Mouse (Mus musculus): ENCODE data around the gene Xirp2.
"Not testable (repeated sequence)": the region's sequence is repeated elsewhere in the genome, so short reads cannot be mapped to it uniquely, and the experiment has no call there.

The Xirp2 gene

DNA sequence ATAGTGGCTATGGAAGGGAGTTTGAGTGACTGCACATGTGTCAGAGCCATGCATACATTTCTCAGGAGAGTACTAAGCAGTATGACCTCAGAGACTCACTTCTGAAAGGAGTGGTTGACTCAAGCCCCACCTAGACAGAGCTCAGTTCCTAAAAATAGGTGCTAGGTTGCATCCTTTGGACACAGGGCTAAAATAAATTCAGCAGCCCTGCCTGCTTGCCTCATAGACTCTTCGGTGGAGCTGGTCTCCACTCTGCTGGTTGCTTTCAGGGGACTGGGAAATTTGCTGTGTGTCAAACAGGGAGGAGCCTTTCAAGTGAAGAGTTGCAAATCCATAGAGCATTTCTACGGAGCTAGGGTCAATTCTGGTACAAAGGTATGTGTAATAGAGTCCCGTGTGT is at the start of gene Xirp2:
Gene Xirp2 (plus strand): TSS at position 223 of the 400 bp plus-strand sequence.
- no peak for DNase-seq

DNA sequence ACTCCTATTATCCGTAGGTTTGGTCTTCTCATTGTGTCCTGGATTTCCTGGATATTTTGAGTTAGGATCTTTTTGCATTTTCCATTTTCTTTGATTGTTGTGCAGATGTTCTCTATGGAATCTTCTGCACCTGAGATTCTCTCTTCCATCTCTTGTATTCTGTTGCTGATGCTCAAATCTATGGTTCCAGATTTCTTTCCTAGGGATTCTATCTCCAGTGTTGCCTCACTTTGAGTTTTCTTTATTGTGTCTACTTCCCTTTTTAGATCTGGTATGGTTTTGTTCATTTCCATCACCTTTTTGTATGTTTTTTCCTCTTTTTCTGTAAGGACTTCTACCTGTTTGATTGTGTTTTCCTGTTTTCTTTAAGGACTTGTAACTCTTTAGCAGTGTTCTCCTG is 32.4 kb upstream of the Xirp2 start, which contains the start of gene Gm21830:
Gene Gm21830 (plus strand): TSS at position 301 of the 400 bp plus-strand sequence.
- not testable (repeated sequence) for DNase-seq

DNA sequence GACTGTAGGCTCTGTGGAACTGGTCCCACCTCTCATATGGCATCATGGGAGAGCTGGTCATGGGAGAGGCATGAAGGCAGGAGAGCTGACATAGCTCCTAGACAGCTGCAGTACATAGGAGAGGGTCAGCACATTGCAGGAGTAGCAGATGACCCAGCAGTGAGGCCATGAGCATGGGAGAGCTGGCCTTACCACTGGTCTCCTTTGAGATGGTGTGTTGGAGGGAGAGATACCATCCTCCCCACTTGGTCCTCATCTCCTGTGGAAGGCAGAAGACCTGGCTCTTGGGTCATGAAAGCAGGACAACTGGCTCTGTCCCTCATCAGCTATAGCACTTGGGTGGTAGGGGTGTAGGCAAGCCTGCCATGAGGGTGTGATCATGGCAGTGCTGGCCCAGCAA is 24.9 kb upstream of the Xirp2 start:
- no peak for DNase-seq

GRCm38 (mm10) chr2:67422799-67423198 is 23.0 kb upstream of the Xirp2 start:
- no peak for DNase-seq

- DNase-seq, result no peak
Observed at GRCm38 (mm10) chr2:67433081-67433480, 12.7 kb upstream of the Xirp2 start, which contains the start of gene Gm26727. TSS of gene Gm26727 (minus strand) at chr2:67433181.

GRCm38 (mm10) chr2:67438309-67438708 is 7.5 kb upstream of the Xirp2 start:
- DNase-seq, result no peak

- DNase-seq, result no peak
Observed at GRCm38 (mm10) chr2:67446772-67447171, 970 bp downstream of the Xirp2 start.

DNA sequence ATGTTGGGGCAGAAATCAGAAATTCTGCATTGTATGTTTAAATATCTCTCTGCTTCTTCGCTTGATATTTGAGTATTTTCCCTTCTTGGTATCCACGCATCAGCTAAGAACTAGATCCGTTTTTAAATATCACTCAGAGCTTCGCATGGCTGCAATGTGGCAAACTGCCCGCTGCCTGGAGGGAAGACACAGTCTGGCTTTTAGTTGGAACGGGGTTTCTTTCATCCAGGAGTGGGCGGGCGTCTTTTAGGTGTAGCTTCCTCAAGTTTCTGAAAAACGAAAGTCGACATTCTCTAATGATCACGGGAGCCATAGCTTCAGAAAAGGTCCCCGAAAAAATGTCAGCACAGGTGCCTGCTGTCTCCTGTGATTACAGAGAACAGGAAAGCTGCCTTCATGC is 1.4 kb downstream of the Xirp2 start:
- DNase-seq, result peak in 1 of 2 experiments; percentile 7

GRCm38 (mm10) chr2:67460857-67461256 is 15.1 kb downstream of the Xirp2 start:
- DNase-seq, result no peak

- no peak for DNase-seq
Observed at GRCm38 (mm10) chr2:67467036-67467435, 21.2 kb downstream of the Xirp2 start.

- DNase-seq, result peak; percentile 19 to 54
Observed at GRCm38 (mm10) chr2:67470030-67470429, 24.2 kb downstream of the Xirp2 start.

- DNase-seq, result peak; percentile 70 to 72
Observed at GRCm38 (mm10) chr2:67477753-67478152, 32.0 kb downstream of the Xirp2 start.

DNA sequence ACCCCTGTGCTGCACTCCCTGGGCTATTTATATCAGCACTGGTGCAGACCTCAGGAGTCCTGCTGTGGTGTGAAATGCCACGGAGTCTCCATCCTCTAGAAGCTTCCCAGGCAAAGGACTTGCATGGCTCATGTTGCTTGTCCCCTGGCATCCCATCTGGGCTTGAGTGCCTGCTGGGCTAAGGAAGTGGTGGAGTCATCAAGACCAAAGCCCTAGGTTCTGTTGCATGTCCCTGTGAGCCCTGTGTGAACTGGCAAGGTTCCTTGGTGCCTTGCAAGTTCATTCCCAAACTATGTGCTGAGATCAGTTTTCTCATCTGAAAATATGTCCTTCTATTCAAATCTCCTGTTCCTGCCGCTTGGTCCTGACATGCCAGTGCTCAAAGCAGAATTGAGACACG is 35.2 kb downstream of the Xirp2 start:
- no peak for DNase-seq

DNA sequence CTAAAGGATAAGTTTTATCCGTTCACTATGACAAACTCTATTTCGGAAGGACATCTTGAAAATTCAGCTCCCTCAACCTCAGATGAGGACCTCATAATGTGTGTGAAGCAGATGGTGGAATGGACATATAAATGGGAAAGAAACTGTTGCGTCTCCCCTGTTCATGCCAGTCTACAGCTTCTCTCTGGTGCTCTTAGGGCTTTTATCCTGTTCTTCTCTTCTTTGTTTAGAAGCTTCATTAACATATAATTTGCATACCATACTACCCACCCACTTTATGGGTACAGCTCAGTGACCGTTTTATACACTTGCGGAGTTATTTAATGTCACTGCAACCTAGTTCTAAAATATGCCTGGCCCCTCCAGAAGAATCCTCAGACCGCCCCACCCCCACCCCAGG is 40.9 kb downstream of the Xirp2 start:
- DNase-seq, result no peak

DNA sequence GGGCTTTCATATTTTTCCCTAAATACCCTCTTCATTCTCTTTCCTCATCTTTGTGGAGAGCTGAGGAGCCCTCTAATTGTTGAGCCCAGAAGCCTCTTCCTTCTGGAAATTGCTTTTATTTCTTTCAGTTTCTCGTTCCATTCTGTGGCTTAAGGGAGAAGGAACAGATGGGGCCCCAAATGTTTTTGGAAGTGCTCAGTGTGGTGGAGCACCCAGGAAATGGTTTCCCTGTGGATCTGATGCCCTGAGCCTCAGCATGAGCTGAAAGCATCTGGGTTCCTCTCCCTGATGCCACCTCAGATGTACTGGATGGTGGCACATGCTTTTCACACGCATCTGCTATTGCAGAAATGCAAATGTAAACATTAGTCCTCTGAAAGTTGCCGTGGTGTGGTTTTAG is 41.4 kb downstream of the Xirp2 start:
- DNase-seq, result no peak

GRCm38 (mm10) chr2:67488465-67489127 is 42.8 kb downstream of the Xirp2 start:
- no peak for DNase-seq

GRCm38 (mm10) chr2:67489128-67489492 is 43.3 kb downstream of the Xirp2 start:
- no peak for DNase-seq

GRCm38 (mm10) chr2:67505457-67505856 is 59.7 kb downstream of the Xirp2 start:
- no peak for DNase-seq

GRCm38 (mm10) chr2:67516405-67516804 is 70.6 kb downstream of the Xirp2 start:
- DNase-seq, result no peak

DNA sequence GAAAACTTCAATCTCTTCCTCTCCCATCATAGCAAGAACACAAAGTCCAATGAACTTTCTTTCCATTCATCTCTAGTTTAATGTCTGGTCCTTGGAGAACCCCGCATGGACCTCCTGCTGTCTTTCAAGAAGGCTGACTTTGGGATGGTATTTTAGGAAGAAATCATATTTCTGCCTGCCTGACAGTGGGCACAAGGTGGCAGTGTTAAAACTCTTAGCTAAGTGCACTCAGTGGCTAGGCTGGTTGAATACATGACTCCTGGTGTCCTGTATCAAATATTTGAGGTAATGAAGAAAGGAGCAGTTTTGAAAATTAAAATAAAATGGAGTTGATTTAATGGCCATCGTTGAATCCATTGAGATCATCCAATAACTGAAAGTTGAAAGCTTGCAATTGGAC is 89.5 kb downstream of the Xirp2 start:
- DNase-seq, result no peak

- DNase-seq, result no peak
Observed at GRCm38 (mm10) chr2:67539426-67539825, 93.6 kb downstream of the Xirp2 start.

DNA sequence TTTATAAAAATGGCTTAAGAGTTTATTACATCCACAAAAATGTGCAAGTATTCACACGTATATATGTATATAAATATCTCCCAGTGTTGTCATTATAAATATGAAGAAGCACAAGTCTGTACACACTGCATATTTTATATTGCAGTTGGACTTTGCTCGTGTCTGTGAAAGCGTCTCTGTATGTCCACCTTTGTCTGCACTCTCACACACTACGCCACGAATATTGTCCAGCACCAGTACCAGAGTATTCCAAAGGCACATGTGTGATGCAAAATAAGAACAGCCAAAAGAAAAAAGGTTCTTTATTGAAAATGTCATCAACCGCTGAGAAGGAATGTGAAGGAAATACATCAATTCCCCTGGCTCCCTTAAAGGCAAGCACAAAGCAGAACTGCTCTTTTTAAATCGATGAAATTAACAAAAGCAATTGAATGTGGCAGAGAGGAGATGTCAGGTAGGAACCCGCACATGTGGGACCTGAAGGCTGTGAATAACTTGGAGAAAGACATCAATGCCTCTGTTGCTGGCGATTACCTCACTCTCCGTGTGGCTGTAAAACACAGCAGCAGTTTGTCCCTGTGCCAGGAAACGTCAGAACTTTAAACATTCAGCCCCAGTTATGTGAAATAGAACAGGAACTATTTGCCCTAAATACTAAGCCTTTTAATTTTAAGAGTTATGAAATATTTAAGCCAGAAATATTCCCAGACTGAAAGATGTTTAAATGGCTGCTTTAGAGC is 96.3 kb downstream of the Xirp2 start:
- DNase-seq, result no peak

DNA sequence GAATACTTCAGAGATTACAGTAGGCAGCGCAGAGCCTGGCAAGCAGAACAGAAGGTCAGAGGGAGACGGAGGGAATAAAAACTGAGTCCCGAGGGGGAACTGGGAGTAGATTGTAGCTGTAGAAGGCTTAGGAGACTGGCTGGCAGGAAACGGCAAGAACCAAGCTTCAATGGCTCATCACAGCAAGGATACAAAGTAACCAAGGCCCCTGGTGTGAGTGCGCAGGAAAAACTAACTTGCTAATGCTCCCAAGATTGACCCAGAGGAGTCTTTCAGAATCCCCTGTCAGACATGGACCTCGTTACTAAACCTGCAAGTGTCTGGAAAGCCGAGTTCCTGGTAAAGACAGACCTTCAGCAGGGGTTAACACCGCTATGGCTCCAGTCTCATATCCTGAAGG is 98.6 kb downstream of the Xirp2 start:
- DNase-seq, result no peak

GRCm38 (mm10) chr2:67564851-67565479 is 119.2 kb downstream of the Xirp2 start:
- peak; percentile 59 to 68 for DNase-seq
